Mouse (Mus musculus) limb, embryonic 14.5 days (tissue): ENCODE results near the gene Yy1. TPM values are rescaled to one million over a fixed set of nuclear protein-coding genes. Genes with fewer than 3 reads are reported as not detected.

ENCODE experiments used
- ATAC-seq: fragments of 200-750 bp; cut with Nextera tagmentation; 2 replicates; pipeline ENCODE4 v1.8.0; 2017; ENCODE audit warnings: low read depth, moderate number of reproducible peaks, moderate TSS enrichment; ENCODE audit not compliant: low FRiP score
- DNase-seq: peaks from one replicate; pipeline ENCODE4 v3.0.0-alpha.2; 2015; ENCODE audit warnings: low spot score
- H3K27ac ChIP-seq: fragments of 300-500 bp; sonication (generic); replicated peaks from 2 replicates; pipeline ENCODE4 v1.5.1; 2014; ENCODE audit warnings: low read depth, mild to moderate bottlenecking, low read length, moderate library complexity, mixed read lengths
- H3K27me3 ChIP-seq: fragments of 300-500 bp; sonication (generic); 2 replicates; pipeline ENCODE4 v1.6.1; 2014; ENCODE audit warnings: low read length, mixed read lengths; ENCODE audit not compliant: control insufficient read depth, insufficient read depth
- H3K36me3 ChIP-seq: fragments of 300-500 bp; sonication (generic); 2 replicates; pipeline ENCODE4 v1.6.1; 2014; ENCODE audit warnings: mild to moderate bottlenecking, low read length, moderate library complexity, mixed read lengths; ENCODE audit not compliant: control insufficient read depth, insufficient read depth
- H3K4me1 ChIP-seq: fragments of 300-500 bp; sonication (generic); 2 replicates; pipeline ENCODE4 v1.6.1; 2014; ENCODE audit warnings: antibody characterized with exemption, low read length, mixed read lengths; ENCODE audit not compliant: control insufficient read depth, insufficient read depth
- H3K4me2 ChIP-seq: fragments of 300-500 bp; sonication (generic); replicated peaks from 2 replicates; pipeline ENCODE4 v1.6.1; 2014; ENCODE audit warnings: low read depth, mild to moderate bottlenecking, low read length, moderate library complexity; ENCODE audit not compliant: severe bottlenecking
- H3K4me3 ChIP-seq: fragments of 300-500 bp; sonication (generic); replicated peaks from 2 replicates; pipeline ENCODE4 v1.5.1; 2014; ENCODE audit warnings: low read length
- H3K9ac ChIP-seq: fragments of 300-500 bp; sonication (generic); 2 replicates; pipeline ENCODE4 v1.6.1; 2014; ENCODE audit warnings: mild to moderate bottlenecking, low read depth, low read length, moderate library complexity; ENCODE audit not compliant: severe bottlenecking
- H3K9me3 ChIP-seq: fragments of 300-500 bp; sonication (generic); 2 replicates; pipeline ENCODE4 v1.6.1; 2016; ENCODE audit warnings: low read length; ENCODE audit not compliant: control insufficient read depth
- POLR2A ChIP-seq: fragments of 200-500 bp; IDR thresholded peaks from 2 replicates; pipeline ENCODE4 v1.8.0; 2012; ENCODE audit warnings: inconsistent platforms, mild to moderate bottlenecking, moderate library complexity, borderline replicate concordance; ENCODE audit not compliant: insufficient read depth, insufficient read length; ENCODE audit errors: extremely low read depth
- WGBS: fragments of 180-500 bp; shearing (Covaris S2); extraction: QIAGEN DNeasy Blood & Tissue Kit; methylation state at CpG from one replicate; pipeline ENCODE4 v1.1.7; 2014; 5-methylcytosine and 5-hydroxymethylcytosine counted together
- polyA plus RNA-seq, 2 experiments: library from polyadenylated mRNA; depleted of rRNA in 1 of 2; stranded (reverse) in 1 of 2; unstranded in 1 of 2; fragments of >200 nt; fragmentation: Nextera tagmentation in 1 of 2; extraction: Ambion mirVana in 1 of 2; gene quantifications; 2 replicates each; pipeline versions ENCODE4 v1.2.1 to v1.2.3; 2012 to 2014

Gene Yy1
- polyA plus RNA-seq, 2 experiments, result 22.2 to 35.4 TPM

DNA sequence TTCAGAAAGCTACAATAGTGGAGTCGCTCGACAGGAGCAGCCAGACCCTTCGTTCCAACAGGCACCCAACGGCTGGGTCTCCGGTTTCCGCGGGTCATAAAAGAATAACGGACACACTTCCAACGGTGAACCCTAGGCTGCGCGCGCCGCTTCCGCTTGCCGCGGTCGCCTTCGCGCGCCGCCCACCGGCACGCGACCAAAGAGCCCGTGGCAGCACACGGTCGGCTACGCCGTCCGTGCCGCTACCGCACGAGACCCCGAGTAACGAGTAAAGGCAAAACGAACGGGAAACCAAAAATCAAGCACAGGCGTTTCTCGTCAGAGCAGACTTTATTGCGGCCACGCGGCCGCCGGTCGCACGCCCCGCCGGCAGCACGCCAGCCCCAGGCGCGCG lies 624 bp upstream of the Yy1 start:
- peak overlapping the region; percentile 83 for H3K9ac ChIP-seq
- H3K4me3 ChIP-seq, result peak overlapping the region; percentile 99
- under 1% methylated on average over 46 of the region's 52 CpGs for WGBS
- peak; percentile 82 for DNase-seq
- no peaks in the 10 kb centered on the region for H3K9me3 ChIP-seq
- no peaks in the 10 kb centered on the region for H3K36me3 ChIP-seq
- peak; percentile 48; the same call in 1 of the 2 replicates for TF ChIP-seq POLR2A
- ATAC-seq, result peak; percentile 30
- peak overlapping the region; percentile 60 for H3K4me2 ChIP-seq
- no peaks in the 10 kb centered on the region for H3K27me3 ChIP-seq
- peak overlapping the region; percentile 98 for H3K27ac ChIP-seq
- H3K4me1 ChIP-seq, result peaks cover 11% of the 10 kb centered on the region

DNA sequence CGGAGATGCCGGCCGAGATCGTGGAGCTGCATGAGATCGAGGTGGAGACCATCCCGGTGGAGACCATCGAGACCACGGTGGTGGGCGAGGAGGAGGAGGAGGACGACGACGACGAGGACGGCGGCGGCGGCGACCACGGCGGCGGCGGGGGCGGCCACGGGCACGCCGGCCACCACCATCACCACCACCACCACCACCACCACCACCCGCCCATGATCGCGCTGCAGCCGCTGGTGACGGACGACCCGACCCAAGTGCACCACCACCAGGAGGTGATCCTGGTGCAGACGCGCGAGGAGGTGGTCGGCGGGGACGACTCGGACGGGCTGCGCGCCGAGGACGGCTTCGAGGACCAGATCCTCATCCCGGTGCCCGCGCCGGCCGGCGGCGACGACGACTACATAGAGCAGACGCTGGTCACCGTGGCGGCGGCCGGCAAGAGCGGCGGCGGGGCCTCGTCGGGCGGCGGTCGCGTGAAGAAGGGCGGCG lies 724 bp downstream of the Yy1 start:
- H3K9ac ChIP-seq, result peak overlapping the region; percentile 90
- peak overlapping the region; percentile 98 for H3K27ac ChIP-seq
- 3% methylated on average over 49 of the region's 71 CpGs for WGBS
- H3K27me3 ChIP-seq, result no peaks in the 10 kb centered on the region
- no peaks in the 10 kb centered on the region for H3K36me3 ChIP-seq
- TF ChIP-seq POLR2A, result no peak
- H3K9me3 ChIP-seq, result no peaks in the 10 kb centered on the region
- ATAC-seq (no peak), DNase-seq (no peak)
- H3K4me3 ChIP-seq, result peak overlapping the region; percentile 99
- peak overlapping the region; percentile 38 for H3K4me2 ChIP-seq
- peaks cover 11% of the 10 kb centered on the region for H3K4me1 ChIP-seq

DNA sequence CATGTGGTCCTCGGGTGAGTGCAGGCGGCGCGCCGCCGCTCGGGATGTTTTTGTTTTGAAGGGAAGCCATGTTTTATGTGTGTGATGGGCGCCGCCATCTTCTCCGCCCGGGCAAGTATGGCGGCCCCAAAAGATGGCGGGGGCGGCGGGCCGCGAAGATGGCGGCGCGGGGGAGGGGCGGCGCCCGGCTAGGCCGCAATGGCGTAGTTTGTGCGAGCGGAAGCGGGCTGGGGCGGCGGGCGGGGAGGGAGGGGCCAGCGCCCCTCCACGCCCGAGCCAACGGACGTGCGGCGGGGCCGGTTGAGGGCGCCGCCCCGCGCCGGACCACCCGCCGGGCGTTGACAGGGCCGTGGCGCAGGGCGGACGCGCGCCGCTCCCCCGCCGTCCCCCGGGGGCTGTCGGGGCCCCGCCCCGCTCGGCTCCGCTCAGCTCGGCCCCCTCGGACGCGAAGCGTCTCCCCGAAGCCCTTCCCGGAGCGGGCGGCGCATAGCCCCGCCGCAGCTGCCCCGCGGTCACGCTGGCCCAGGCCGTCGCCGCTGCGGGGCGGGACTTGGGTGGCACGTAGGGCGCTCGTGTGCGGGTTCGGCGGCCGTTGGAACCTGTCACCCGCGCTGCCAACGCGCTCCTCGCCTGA lies 1.4 kb downstream of the Yy1 start:
- Histone ChIP-seq H3K27me3 (no peaks in the 10 kb centered on the region), H3K4me2 (peak overlapping the region; percentile 72), H3K4me3 (peak overlapping the region; percentile 99), H3K9ac (peak overlapping the region; percentile 90), H3K4me1 (peaks cover 11% of the 10 kb centered on the region), H3K9me3 (no peaks in the 10 kb centered on the region), H3K36me3 (no peaks in the 10 kb centered on the region), H3K27ac (peak overlapping the region; percentile 98)
- ATAC-seq, result peak; percentile 67
- 1% methylated on average over 44 of the region's 94 CpGs for WGBS
- peak; percentile 77 for DNase-seq
- TF ChIP-seq POLR2A, result no peak

DNA sequence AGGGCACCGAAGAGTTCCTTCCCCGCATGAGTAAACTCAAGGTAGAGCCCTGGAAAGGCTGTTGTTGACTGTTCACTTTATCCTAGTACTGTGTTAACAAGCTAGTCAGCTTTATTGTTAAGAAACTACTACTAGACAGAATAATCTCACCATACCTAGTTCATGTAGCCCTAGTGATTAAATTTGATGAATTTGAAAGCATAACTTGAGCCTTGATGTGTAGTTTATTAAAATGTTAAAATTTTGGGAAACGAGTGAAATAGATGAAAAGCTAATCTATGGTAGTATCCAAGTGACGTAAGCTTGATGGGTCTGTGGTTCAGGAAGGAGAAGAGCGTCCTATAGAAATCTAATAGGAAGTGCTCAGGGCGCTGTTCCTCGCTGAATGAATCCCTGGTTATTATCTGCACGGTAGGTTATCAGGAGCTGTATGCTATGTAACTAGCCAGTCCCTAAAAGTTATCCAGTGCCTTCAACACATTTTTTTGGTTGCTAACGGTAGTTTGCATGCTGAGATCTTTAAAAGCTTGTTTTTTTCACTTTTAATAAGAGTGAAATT lies 2.3 kb downstream of the Yy1 start:
- Histone ChIP-seq H3K27me3 (no peaks in the 10 kb centered on the region), H3K27ac (peak overlapping the region; percentile 98), H3K9ac (peak overlapping the region; percentile 90), H3K9me3 (no peaks in the 10 kb centered on the region), H3K4me2 (peak overlapping the region; percentile 72), H3K36me3 (no peaks in the 10 kb centered on the region; the same call in 1 of the 2 replicates), H3K4me3 (peak overlapping the region; percentile 99), H3K4me1 (peaks cover 11% of the 10 kb centered on the region)
- peak; percentile 16 for DNase-seq
- no peak for ATAC-seq
- WGBS, result 19% methylated on average over 9 of the region's 9 CpGs
- TF ChIP-seq POLR2A, result no peak

DNA sequence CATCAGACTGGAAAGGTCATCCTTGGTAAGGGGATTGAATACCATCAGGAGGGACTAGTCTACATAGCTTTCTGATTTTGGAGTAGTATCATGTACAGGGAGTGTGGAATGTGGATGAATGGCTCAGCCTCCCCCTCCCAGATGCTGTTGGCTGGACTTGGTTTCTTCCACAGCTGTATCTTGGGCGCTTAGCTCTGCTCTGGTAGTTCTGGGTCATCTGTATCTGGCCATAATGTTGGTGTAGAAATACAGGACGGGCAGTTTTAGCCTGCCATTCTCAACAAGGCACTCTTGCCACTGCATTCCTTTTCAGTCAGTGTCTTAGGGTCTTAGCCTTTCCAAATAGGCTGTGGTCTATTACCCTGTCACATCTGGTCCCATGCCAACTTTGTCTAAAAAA lies 8.8 kb downstream of the Yy1 start:
- ATAC-seq (no peak), DNase-seq (no peak)
- no peak for TF ChIP-seq POLR2A
- Histone ChIP-seq H3K27me3 (no peaks in the 10 kb centered on the region), H3K36me3 (peaks cover 1% of the 10 kb centered on the region; the same call in 1 of the 2 replicates), H3K9me3 (no peaks in the 10 kb centered on the region), H3K4me3 (no peak overlapping the region), H3K9ac (no peak overlapping the region), H3K27ac (no peak overlapping the region), H3K4me2 (no peak overlapping the region), H3K4me1 (no peaks in the 10 kb centered on the region)
- WGBS, result 76% methylated on average over 2 of the region's 2 CpGs
